Mouse (Mus musculus): Measurements from ENCODE around the gene Zfp384. TPM values are rescaled to one million over a fixed set of nuclear protein-coding genes. Genes with fewer than 3 reads are reported as not detected.

The Zfp384 gene
- polyA plus RNA-seq, 1 experiment from 2014 or later = 20.6 TPM

Other genes with a start within 250 kb of the Zfp384 start
- gene Eno2, start 239.5 kb upstream of the Zfp384 start, polyA plus RNA-seq (2016; fragmentation: Nextera tagmentation; extraction: Ambion mirVana) = 9.0 and 9.4 TPM in 2 replicates
- gene Lrrc23, start 229.4 kb upstream of the Zfp384 start, polyA plus RNA-seq (2016; fragmentation: Nextera tagmentation; extraction: Ambion mirVana) = 2.3 and 4.6 TPM in 2 replicates
- gene Spsb2, start 200.5 kb upstream of the Zfp384 start, polyA plus RNA-seq (2016; fragmentation: Nextera tagmentation; extraction: Ambion mirVana) = 8.1 and 8.6 TPM in 2 replicates
- 423 and 428 TPM in 2 replicates for gene Tpi1, start 194.8 kb upstream of the Zfp384 start, polyA plus RNA-seq (2016; fragmentation: Nextera tagmentation; extraction: Ambion mirVana)
- 213 and 214 TPM in 2 replicates for gene Usp5, start 179.7 kb upstream of the Zfp384 start, polyA plus RNA-seq (2016; fragmentation: Nextera tagmentation; extraction: Ambion mirVana)
- 168 and 169 TPM in 2 replicates for gene Cdca3, start 179.6 kb upstream of the Zfp384 start, polyA plus RNA-seq (2016; fragmentation: Nextera tagmentation; extraction: Ambion mirVana)
- 5.5 TPM in 2 replicates for gene Gnb3, start 168.9 kb upstream of the Zfp384 start, polyA plus RNA-seq (2016; fragmentation: Nextera tagmentation; extraction: Ambion mirVana)
- 21.4 and 25.6 TPM in 2 replicates for gene P3h3, start 151.4 kb upstream of the Zfp384 start, polyA plus RNA-seq (2016; fragmentation: Nextera tagmentation; extraction: Ambion mirVana)
- 11.8 and 11.9 TPM in 2 replicates for gene Gpr162, start 145.2 kb upstream of the Zfp384 start, polyA plus RNA-seq (2016; fragmentation: Nextera tagmentation; extraction: Ambion mirVana)
- gene Cd4, start 120.9 kb upstream of the Zfp384 start, polyA plus RNA-seq (2016; fragmentation: Nextera tagmentation; extraction: Ambion mirVana) = 0.20 TPM in 1 of 2 replicates, not detected in the other
- gene Lag3, start 97.4 kb upstream of the Zfp384 start, polyA plus RNA-seq (2016; fragmentation: Nextera tagmentation; extraction: Ambion mirVana) = 1.9 and 3.1 TPM in 2 replicates
- gene Ptms, start 89.0 kb upstream of the Zfp384 start, polyA plus RNA-seq (2016; fragmentation: Nextera tagmentation; extraction: Ambion mirVana) = 525 and 672 TPM in 2 replicates
- gene Mlf2, start 77.8 kb upstream of the Zfp384 start, polyA plus RNA-seq (2016; fragmentation: Nextera tagmentation; extraction: Ambion mirVana) = 452 and 459 TPM in 2 replicates
- gene Cops7a, start 43.6 kb upstream of the Zfp384 start, polyA plus RNA-seq (2016; fragmentation: Nextera tagmentation; extraction: Ambion mirVana) = 100 and 105 TPM in 2 replicates
- 6.7 and 7.7 TPM in 2 replicates for gene Pianp, start 12.5 kb upstream of the Zfp384 start, polyA plus RNA-seq (2016; fragmentation: Nextera tagmentation; extraction: Ambion mirVana)
- 163 and 171 TPM in 2 replicates for gene Ing4, start 30.6 kb downstream of the Zfp384 start, polyA plus RNA-seq (2016; fragmentation: Nextera tagmentation; extraction: Ambion mirVana)
- 18.0 and 18.9 TPM in 2 replicates for gene Acrbp, start 40.5 kb downstream of the Zfp384 start, polyA plus RNA-seq (2016; fragmentation: Nextera tagmentation; extraction: Ambion mirVana)
- 0.16 and 0.26 TPM in 2 replicates for gene Lpar5, start 58.8 kb downstream of the Zfp384 start, polyA plus RNA-seq (2016; fragmentation: Nextera tagmentation; extraction: Ambion mirVana)
- 127 and 132 TPM in 2 replicates for gene Chd4, start 86.8 kb downstream of the Zfp384 start, polyA plus RNA-seq (2016; fragmentation: Nextera tagmentation; extraction: Ambion mirVana)
- 54.1 and 56.4 TPM in 2 replicates for gene Nop2, start 122.8 kb downstream of the Zfp384 start, polyA plus RNA-seq (2016; fragmentation: Nextera tagmentation; extraction: Ambion mirVana)
- 18.7 and 18.8 TPM in 2 replicates for gene Iffo1, start 136.1 kb downstream of the Zfp384 start, polyA plus RNA-seq (2016; fragmentation: Nextera tagmentation; extraction: Ambion mirVana)
- 1,933 and 1,972 TPM in 2 replicates for gene Gapdh, start 157.3 kb downstream of the Zfp384 start, polyA plus RNA-seq (2016; fragmentation: Nextera tagmentation; extraction: Ambion mirVana)
- 183 and 192 TPM in 2 replicates for gene Ncapd2, start 182.6 kb downstream of the Zfp384 start, polyA plus RNA-seq (2016; fragmentation: Nextera tagmentation; extraction: Ambion mirVana)
- gene Mrpl51, start 182.7 kb downstream of the Zfp384 start, polyA plus RNA-seq (2016; fragmentation: Nextera tagmentation; extraction: Ambion mirVana) = 165 and 172 TPM in 2 replicates
- gene Vamp1, start 206.4 kb downstream of the Zfp384 start, polyA plus RNA-seq (2016; fragmentation: Nextera tagmentation; extraction: Ambion mirVana) = 4.7 and 5.3 TPM in 2 replicates
- 1.9 and 2.5 TPM in 2 replicates for gene Tapbpl, start 222.7 kb downstream of the Zfp384 start, polyA plus RNA-seq (2016; fragmentation: Nextera tagmentation; extraction: Ambion mirVana)
- 1.3 and 2.5 TPM in 2 replicates for gene Cd27, start 227.9 kb downstream of the Zfp384 start, polyA plus RNA-seq (2016; fragmentation: Nextera tagmentation; extraction: Ambion mirVana)